Mouse (Mus musculus): Measurements from ENCODE around the gene Ggcx. TPM values are rescaled to one million over a fixed set of nuclear protein-coding genes. Genes with fewer than 3 reads are reported as not detected.

The Ggcx gene
- polyA plus RNA-seq, 1 experiment, result 7.6 TPM

- Histone ChIP-seq H3K36me3 (ENCODE audit: control insufficient read depth, insufficient read depth, low read length) (peaks cover 11% of the 10 kb centered on the region), H3K4me1 (ENCODE audit: control insufficient read depth, insufficient read depth, insufficient read length) (peaks cover 16% of the 10 kb centered on the region; the same call in 1 of the 2 replicates), H3K4me3 (ENCODE audit: extremely low read depth, insufficient read depth, insufficient read length) (no peak overlapping the region), H3K27ac (ENCODE audit: insufficient read depth, low read length) (no peak overlapping the region), H3K27me3 (ENCODE audit: control insufficient read depth, insufficient read depth, low read length) (no peaks in the 10 kb centered on the region)
- TF ChIP-seq POLR2A (IDR thresholded peaks at IDR 0.05; ENCODE audit: low read depth, low read length) (no peak), CTCF (IDR thresholded peaks at IDR 0.05; ENCODE audit: extremely low read depth, insufficient read depth, insufficient read length, insufficient replicate concordance) (no peak)
- WGBS, result 83% methylated on average over 4 of the region's 4 CpGs
- DNase-seq (ENCODE audit: low read depth in 1 of 2, low spot score in 2 of 2), result no peak
These were observed 28.9 kb upstream of the Ggcx start for GRCm38 (mm10) chr6:72385258-72385657.

GRCm38 (mm10) chr6:72386561-72386960, 27.5 kb upstream of the Ggcx start:
- Histone ChIP-seq H3K36me3 (ENCODE audit: control insufficient read depth, insufficient read depth, low read length) (peaks cover 11% of the 10 kb centered on the region), H3K4me3 (ENCODE audit: extremely low read depth, insufficient read depth, insufficient read length) (no peak overlapping the region), H3K4me1 (ENCODE audit: control insufficient read depth, insufficient read depth, insufficient read length) (peaks cover 16% of the 10 kb centered on the region; the same call in 1 of the 2 replicates), H3K27ac (ENCODE audit: insufficient read depth, low read length) (no peak overlapping the region), H3K27me3 (ENCODE audit: control insufficient read depth, insufficient read depth, low read length) (no peaks in the 10 kb centered on the region)
- no peak for TF ChIP-seq CTCF (IDR thresholded peaks at IDR 0.05; ENCODE audit: extremely low read depth, insufficient read depth, insufficient read length, insufficient replicate concordance)
- no peak for DNase-seq (ENCODE audit: low read depth in 1 of 2, low spot score in 2 of 2)
- 95% methylated on average over 2 of the region's 2 CpGs for WGBS

- Histone ChIP-seq H3K4me3 (ENCODE audit: extremely low read depth, insufficient read depth, insufficient read length) (no peak overlapping the region), H3K4me1 (ENCODE audit: control insufficient read depth, insufficient read depth, insufficient read length) (peaks cover 16% of the 10 kb centered on the region; the same call in 1 of the 2 replicates), H3K27me3 (ENCODE audit: control insufficient read depth, insufficient read depth, low read length) (no peaks in the 10 kb centered on the region), H3K36me3 (ENCODE audit: control insufficient read depth, insufficient read depth, low read length) (peaks cover 11% of the 10 kb centered on the region), H3K27ac (ENCODE audit: insufficient read depth, low read length) (0 out of 2 replicates have a peak overlapping the region, but pooled peaks have one; percentile 48)
- DNase-seq (ENCODE audit: low read depth in 1 of 2, low spot score in 2 of 2), result no peak
- TF ChIP-seq CTCF (IDR thresholded peaks at IDR 0.05; ENCODE audit: extremely low read depth, insufficient read depth, insufficient read length, insufficient replicate concordance), result no peak
- no peak for TF ChIP-seq POLR2A (IDR thresholded peaks at IDR 0.05; ENCODE audit: low read depth, low read length)
- 89% methylated on average over 3 of the region's 3 CpGs for WGBS
These were observed 26.3 kb upstream of the Ggcx start for GRCm38 (mm10) chr6:72387816-72388215.

- no peak for DNase-seq (ENCODE audit: low read depth in 1 of 2, low spot score in 2 of 2)
- no peak for TF ChIP-seq CTCF (IDR thresholded peaks at IDR 0.05; ENCODE audit: extremely low read depth, insufficient read depth, insufficient read length, insufficient replicate concordance)
- no peak for TF ChIP-seq POLR2A (IDR thresholded peaks at IDR 0.05; ENCODE audit: low read depth, low read length)
- Histone ChIP-seq H3K27me3 (ENCODE audit: control insufficient read depth, insufficient read depth, low read length) (no peaks in the 10 kb centered on the region), H3K4me1 (ENCODE audit: control insufficient read depth, insufficient read depth, insufficient read length) (peaks cover 16% of the 10 kb centered on the region; the same call in 1 of the 2 replicates), H3K4me3 (ENCODE audit: extremely low read depth, insufficient read depth, insufficient read length) (no peak overlapping the region), H3K27ac (ENCODE audit: insufficient read depth, low read length) (0 out of 2 replicates have a peak overlapping the region, but pooled peaks have one; percentile 48), H3K36me3 (ENCODE audit: control insufficient read depth, insufficient read depth, low read length) (peaks cover 11% of the 10 kb centered on the region)
- 80% methylated on average over 10 of the region's 10 CpGs for WGBS
These were observed 25.8 kb upstream of the Ggcx start for GRCm38 (mm10) chr6:72388266-72388665.

- TF ChIP-seq POLR2A (IDR thresholded peaks at IDR 0.05; ENCODE audit: low read depth, low read length) (no peak), CTCF (IDR thresholded peaks at IDR 0.05; ENCODE audit: extremely low read depth, insufficient read depth, insufficient read length, insufficient replicate concordance) (no peak)
- Histone ChIP-seq H3K4me3 (ENCODE audit: extremely low read depth, insufficient read depth, insufficient read length) (peak overlapping the region; percentile 91; the same call in 1 of the 2 replicates), H3K36me3 (ENCODE audit: control insufficient read depth, insufficient read depth, low read length) (peaks cover 11% of the 10 kb centered on the region), H3K27ac (ENCODE audit: insufficient read depth, low read length) (peak overlapping the region; percentile 99; the same call in 1 of the 2 replicates), H3K27me3 (ENCODE audit: control insufficient read depth, insufficient read depth, low read length) (no peaks in the 10 kb centered on the region), H3K4me1 (ENCODE audit: control insufficient read depth, insufficient read depth, insufficient read length) (peaks cover 16% of the 10 kb centered on the region; the same call in 1 of the 2 replicates)
- no peak for DNase-seq (ENCODE audit: low read depth in 1 of 2, low spot score in 2 of 2)
- 68% methylated on average over 6 of the region's 6 CpGs for WGBS
These were observed 25.2 kb upstream of the Ggcx start for GRCm38 (mm10) chr6:72388791-72389329.

GRCm38 (mm10) chr6:72389471-72389940, 24.6 kb upstream of the Ggcx start:
- peak; percentile 49 to 62 for DNase-seq (ENCODE audit: low read depth in 1 of 2, low spot score in 2 of 2)
- Histone ChIP-seq H3K27me3 (ENCODE audit: control insufficient read depth, insufficient read depth, low read length) (no peaks in the 10 kb centered on the region), H3K4me1 (ENCODE audit: control insufficient read depth, insufficient read depth, insufficient read length) (peaks cover 16% of the 10 kb centered on the region; the same call in 1 of the 2 replicates), H3K4me3 (ENCODE audit: extremely low read depth, insufficient read depth, insufficient read length) (peak overlapping the region; percentile 91), H3K36me3 (ENCODE audit: control insufficient read depth, insufficient read depth, low read length) (peaks cover 11% of the 10 kb centered on the region), H3K27ac (ENCODE audit: insufficient read depth, low read length) (peak overlapping the region; percentile 99)
- under 1% methylated on average over 13 of the region's 13 CpGs for WGBS
- TF ChIP-seq CTCF (IDR thresholded peaks at IDR 0.05; ENCODE audit: extremely low read depth, insufficient read depth, insufficient read length, insufficient replicate concordance), result no peak
- no peak for TF ChIP-seq POLR2A (IDR thresholded peaks at IDR 0.05; ENCODE audit: low read depth, low read length)
